Mouse (Mus musculus) stomach, postnatal 0 days (tissue): ENCODE measurements around the gene Rufy4. TPM values are rescaled to one million over a fixed set of nuclear protein-coding genes. Genes with fewer than 3 reads are reported as not detected.
A peak's percentile ranks its signal among the peaks of the same experiment; 100 is the strongest.

Experiments
- ATAC-seq: fragments of 200-750 bp; cut with Nextera tagmentation; 2 replicates; pipeline ENCODE4 v1.8.0; 2017; ENCODE audit not compliant: low FRiP score, low TSS enrichment
- DNase-seq: peaks from one replicate; pipeline ENCODE4 v3.0.0-alpha.2; 2016; ENCODE audit warnings: low spot score
- H3K27ac ChIP-seq: fragments of 300-500 bp; sonication (generic); replicated peaks from 2 replicates; pipeline ENCODE4 v1.5.1; 2014; ENCODE audit warnings: mild to moderate bottlenecking, control low read depth
- H3K27me3 ChIP-seq: fragments of 300-500 bp; sonication (generic); 2 replicates; pipeline ENCODE4 v1.6.1; 2014; ENCODE audit warnings: low read length; ENCODE audit not compliant: control insufficient read depth, insufficient read depth
- H3K36me3 ChIP-seq: fragments of 300-500 bp; sonication (generic); 2 replicates; pipeline ENCODE4 v1.6.1; 2014; ENCODE audit warnings: low read length, mixed read lengths; ENCODE audit not compliant: control insufficient read depth, insufficient read depth
- H3K4me1 ChIP-seq: fragments of 300-500 bp; sonication (generic); replicated peaks from 2 replicates; pipeline ENCODE4 v1.6.1; 2014; ENCODE audit warnings: antibody characterized with exemption; ENCODE audit not compliant: control insufficient read depth, insufficient read depth
- H3K4me2 ChIP-seq: fragments of 300-500 bp; sonication (generic); replicated peaks from 2 replicates; pipeline ENCODE4 v1.6.1; 2014; ENCODE audit warnings: low read depth, mild to moderate bottlenecking, control low read depth, moderate library complexity
- H3K4me3 ChIP-seq: fragments of 300-500 bp; sonication (generic); 2 replicates; pipeline ENCODE4 v1.5.1; 2014; ENCODE audit warnings: low read depth, low read length, control low read depth
- H3K9ac ChIP-seq: fragments of 300-500 bp; sonication (generic); 2 replicates; pipeline ENCODE4 v1.6.1; 2014; ENCODE audit warnings: mild to moderate bottlenecking, low read length, control low read depth, mixed read lengths
- H3K9me3 ChIP-seq: fragments of 300-500 bp; sonication (generic); 2 replicates; pipeline ENCODE4 v1.6.1; 2016; ENCODE audit warnings: low read length; ENCODE audit not compliant: control insufficient read depth
- CTCF ChIP-seq: IDR thresholded peaks from 2 replicates; pipeline ENCODE4 v1.5.1; 2016; ENCODE audit warnings: antibody characterized with exemption, low read depth, mild to moderate bottlenecking, moderate library complexity
- EP300 ChIP-seq: optimal IDR thresholded peaks from 2 replicates; pipeline ENCODE3; 2016; ENCODE audit warnings: antibody characterized with exemption
- WGBS: fragments of 180-500 bp; shearing (Covaris S2); extraction: QIAGEN DNeasy Blood & Tissue Kit; methylation state at CpG from one replicate; pipeline ENCODE4 v1.1.7; 2014; 5-methylcytosine and 5-hydroxymethylcytosine counted together
- polyA plus RNA-seq: library from polyadenylated mRNA; unstranded; fragments of >200 nt; fragmentation: Nextera tagmentation; extraction: Ambion mirVana; gene quantifications from 2 replicates; pipeline ENCODE4 v1.2.1, GENCODE M21; 2015

The Rufy4 gene
- polyA plus RNA-seq, 1 experiment from 2014 or later, result 0.19 TPM

- no peak for ATAC-seq
- Histone ChIP-seq H3K9ac (no peak overlapping the region), H3K4me3 (no peak overlapping the region), H3K27me3 (no peaks in the 10 kb centered on the region), H3K4me1 (no peaks in the 10 kb centered on the region), H3K27ac (no peak overlapping the region), H3K36me3 (no peaks in the 10 kb centered on the region), H3K9me3 (no peaks in the 10 kb centered on the region), H3K4me2 (no peak overlapping the region)
- TF ChIP-seq CTCF, result no peak
- TF ChIP-seq EP300, result no peak
- no peak for DNase-seq
- WGBS, result 48% methylated on average over 4 of the region's 4 CpGs
Measured at GRCm38 (mm10) chr1:74175731-74176130, 50.4 kb downstream of the Rufy4 start.

GRCm38 (mm10) chr1:74178618-74179017 lies 53.3 kb downstream of the Rufy4 start:
- no peak for DNase-seq
- H3K9ac ChIP-seq, result no peak overlapping the region
- H3K36me3 ChIP-seq, result no peaks in the 10 kb centered on the region
- ATAC-seq, result no peak
- 78% methylated on average over 3 of the region's 3 CpGs for WGBS
- no peaks in the 10 kb centered on the region for H3K9me3 ChIP-seq
- H3K4me1 ChIP-seq, result no peaks in the 10 kb centered on the region
- no peak overlapping the region for H3K4me3 ChIP-seq
- TF ChIP-seq EP300 (no peak), CTCF (no peak)
- no peak overlapping the region for H3K27ac ChIP-seq
- H3K27me3 ChIP-seq, result no peaks in the 10 kb centered on the region
- H3K4me2 ChIP-seq, result no peak overlapping the region

- Histone ChIP-seq H3K9ac (no peak overlapping the region), H3K4me2 (no peak overlapping the region), H3K4me3 (no peak overlapping the region), H3K4me1 (no peaks in the 10 kb centered on the region), H3K9me3 (no peaks in the 10 kb centered on the region), H3K27ac (no peak overlapping the region), H3K36me3 (no peaks in the 10 kb centered on the region), H3K27me3 (no peaks in the 10 kb centered on the region)
- ATAC-seq (peak; percentile 63; the same call in 1 of the 2 replicates), DNase-seq (no peak)
- no peak for TF ChIP-seq EP300
- TF ChIP-seq CTCF, result no peak
- 37% methylated on average over 9 of the region's 9 CpGs for WGBS
Measured at GRCm38 (mm10) chr1:74179624-74180408, 54.5 kb downstream of the Rufy4 start.

DNA sequence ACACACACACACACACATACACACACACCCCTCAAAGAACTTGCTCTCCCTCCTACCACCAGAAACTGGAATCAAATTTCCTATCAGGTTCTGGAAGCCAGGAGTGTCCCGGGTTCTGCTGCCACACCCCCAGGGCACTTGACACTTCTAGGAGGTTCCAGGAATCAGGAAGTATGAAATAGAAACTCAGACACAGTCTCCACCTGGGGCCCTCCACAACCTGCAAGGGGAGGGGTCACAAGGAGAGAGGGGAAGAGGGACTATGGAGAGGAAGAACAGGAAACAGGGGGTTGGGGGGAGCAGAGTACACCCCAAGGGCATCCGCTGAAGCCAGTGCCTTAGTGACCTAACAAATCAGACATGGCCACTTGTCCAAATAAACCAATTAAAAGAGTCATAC lies 56.1 kb downstream of the Rufy4 start:
- Histone ChIP-seq H3K36me3 (no peaks in the 10 kb centered on the region), H3K4me2 (no peak overlapping the region), H3K9ac (no peak overlapping the region), H3K27me3 (no peaks in the 10 kb centered on the region), H3K27ac (no peak overlapping the region), H3K9me3 (no peaks in the 10 kb centered on the region), H3K4me3 (no peak overlapping the region), H3K4me1 (no peaks in the 10 kb centered on the region)
- ATAC-seq (peak; percentile 30; the same call in 1 of the 2 replicates), DNase-seq (no peak)
- 59% methylated on average over 2 of the region's 2 CpGs for WGBS
- TF ChIP-seq CTCF, result no peak
- TF ChIP-seq EP300, result no peak

DNA sequence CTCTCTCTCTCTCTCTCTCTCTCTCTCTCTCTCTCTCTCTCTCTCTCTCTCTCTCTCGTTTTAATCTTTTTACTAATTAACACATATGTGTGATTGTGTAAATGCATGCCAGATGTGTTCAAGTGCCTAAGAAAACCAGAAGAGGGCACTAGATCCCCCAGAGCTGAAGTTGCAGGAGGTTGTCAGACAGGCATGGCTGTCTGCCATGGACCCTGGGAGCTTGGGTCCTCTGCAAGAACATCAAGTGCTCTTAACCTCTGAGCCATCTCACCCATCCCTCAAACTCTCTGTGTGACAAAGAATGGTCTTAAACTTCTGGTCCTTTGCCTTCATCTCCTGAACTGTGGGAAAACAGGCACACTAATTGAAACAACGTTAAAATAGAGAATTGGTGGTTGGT lies 57.7 kb downstream of the Rufy4 start:
- DNase-seq, result no peak
- Histone ChIP-seq H3K27ac (no peak overlapping the region), H3K36me3 (no peaks in the 10 kb centered on the region), H3K4me2 (no peak overlapping the region), H3K9me3 (no peaks in the 10 kb centered on the region), H3K4me3 (no peak overlapping the region), H3K27me3 (no peaks in the 10 kb centered on the region), H3K4me1 (no peaks in the 10 kb centered on the region), H3K9ac (no peak overlapping the region)
- TF ChIP-seq EP300, result no peak
- TF ChIP-seq CTCF, result peak; percentile 39
- WGBS, result 58% methylated on average over 2 of the region's 2 CpGs
- ATAC-seq, result no peak

DNA sequence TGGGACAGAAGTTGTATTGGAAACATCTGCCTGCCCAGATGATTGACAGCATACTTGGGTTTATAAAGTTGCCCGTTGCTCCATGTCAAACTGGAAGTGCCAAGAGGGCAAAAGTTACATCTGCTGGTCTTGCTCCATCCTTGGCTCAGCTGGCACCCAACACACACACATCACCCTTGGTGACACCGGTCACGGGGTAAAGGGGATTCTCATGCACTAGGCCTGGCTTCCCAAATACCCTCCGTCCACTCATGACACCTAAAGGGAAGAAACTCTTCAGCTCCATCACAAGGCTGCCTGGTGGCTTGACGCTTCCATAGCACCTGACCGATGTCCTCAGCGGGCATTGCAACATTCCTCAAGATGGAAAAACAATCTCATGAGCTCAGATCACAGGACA lies 65.1 kb downstream of the Rufy4 start:
- Histone ChIP-seq H3K4me3 (no peak overlapping the region), H3K27ac (no peak overlapping the region), H3K27me3 (no peaks in the 10 kb centered on the region), H3K9ac (no peak overlapping the region), H3K36me3 (no peaks in the 10 kb centered on the region), H3K4me1 (no peaks in the 10 kb centered on the region), H3K4me2 (no peak overlapping the region), H3K9me3 (no peaks in the 10 kb centered on the region)
- TF ChIP-seq CTCF (no peak), EP300 (no peak)
- no peak for ATAC-seq
- 92% methylated on average over 7 of the region's 7 CpGs for WGBS
- no peak for DNase-seq
